Mouse (Mus musculus) limb, embryonic 13.5 days (tissue): ENCODE data around the gene Nedd8. TPM values are rescaled to one million over a fixed set of nuclear protein-coding genes. Genes with fewer than 3 reads are reported as not detected.

ENCODE experiments used
- ATAC-seq: fragments of 200-750 bp; cut with Nextera tagmentation; 2 replicates; pipeline ENCODE4 v1.8.0; 2017; ENCODE audit warnings: low read depth, moderate number of reproducible peaks, moderate TSS enrichment; ENCODE audit not compliant: low FRiP score
- H3K27ac ChIP-seq: fragments of 300-500 bp; sonication (generic); 2 replicates; pipeline ENCODE4 v1.5.1; 2015; ENCODE audit warnings: inconsistent platforms, mild to moderate bottlenecking, moderate library complexity
- H3K27me3 ChIP-seq: fragments of 300-500 bp; sonication (generic); 2 replicates; pipeline ENCODE4 v1.6.1; 2015; ENCODE audit warnings: mild to moderate bottlenecking, inconsistent platforms
- H3K36me3 ChIP-seq: fragments of 300-500 bp; sonication (generic); 2 replicates; pipeline ENCODE4 v1.6.1; 2015; ENCODE audit warnings: inconsistent platforms, mild to moderate bottlenecking, moderate library complexity
- H3K4me1 ChIP-seq: fragments of 300-500 bp; sonication (generic); 2 replicates; pipeline ENCODE4 v1.6.1; 2015; ENCODE audit warnings: inconsistent platforms
- H3K4me2 ChIP-seq: fragments of 300-500 bp; sonication (generic); replicated peaks from 2 replicates; pipeline ENCODE4 v1.6.1; 2015; ENCODE audit warnings: inconsistent platforms, mild to moderate bottlenecking, moderate library complexity
- H3K4me3 ChIP-seq: fragments of 300-500 bp; sonication (generic); 2 replicates; pipeline ENCODE4 v1.5.1; 2015; ENCODE audit warnings: moderate library complexity, mild to moderate bottlenecking, inconsistent platforms
- H3K9ac ChIP-seq: fragments of 300-500 bp; sonication (generic); 2 replicates; pipeline ENCODE4 v1.6.1; 2015; ENCODE audit warnings: mild to moderate bottlenecking, inconsistent platforms
- H3K9me3 ChIP-seq: fragments of 300-500 bp; sonication (generic); 2 replicates; pipeline ENCODE4 v1.6.1; 2016; ENCODE audit warnings: inconsistent platforms
- WGBS: fragments of 180-500 bp; shearing (Covaris S2); methylation state at CpG from one replicate; pipeline ENCODE4 v1.1.7; 2015; 5-methylcytosine and 5-hydroxymethylcytosine counted together
- polyA plus RNA-seq: library from polyadenylated mRNA; unstranded; fragments of >200 nt; fragmentation: Nextera tagmentation; extraction: Ambion mirVana; gene quantifications from 2 replicates; pipeline ENCODE4 v1.2.1, GENCODE M21; 2015

Gene Nedd8
- polyA plus RNA-seq, 1 experiment from 2014 or later, result 624 TPM

- no peak for ATAC-seq
- Histone ChIP-seq H3K27ac (no peak overlapping the region), H3K4me1 (0 out of 2 replicates have a peak, but pooled peaks cover 5% of the 10 kb centered on the region), H3K9me3 (no peaks in the 10 kb centered on the region), H3K36me3 (no peaks in the 10 kb centered on the region), H3K4me2 (no peak overlapping the region), H3K4me3 (no peak overlapping the region), H3K27me3 (no peaks in the 10 kb centered on the region), H3K9ac (no peak overlapping the region)
- 85% methylated on average over 8 of the region's 8 CpGs for WGBS
Measured at GRCm38 (mm10) chr14:55706051-55706600, 34.2 kb upstream of the Nedd8 start.

- WGBS, result 44% methylated on average over 6 of the region's 6 CpGs
Measured at GRCm38 (mm10) chr14:55702761-55703160, 30.8 kb upstream of the Nedd8 start.

GRCm38 (mm10) chr14:55701131-55701530 lies 29.2 kb upstream of the Nedd8 start:
- 64% methylated on average over 9 of the region's 9 CpGs for WGBS
- H3K27ac ChIP-seq, result no peak overlapping the region

More at GRCm38 (mm10) chr14:55702761-55703160, 30.8 kb upstream of the Nedd8 start:
- no peak overlapping the region for H3K4me3 ChIP-seq
- H3K27me3 ChIP-seq, result no peaks in the 10 kb centered on the region
- H3K36me3 ChIP-seq, result no peaks in the 10 kb centered on the region
- H3K4me1 ChIP-seq, result 0 out of 2 replicates have a peak, but pooled peaks cover 5% of the 10 kb centered on the region
- no peak overlapping the region for H3K27ac ChIP-seq
- no peak overlapping the region for H3K9ac ChIP-seq
- H3K4me2 ChIP-seq, result no peak overlapping the region
- ATAC-seq, result no peak
- H3K9me3 ChIP-seq, result no peaks in the 10 kb centered on the region

GRCm38 (mm10) chr14:55697226-55697625 lies 25.3 kb upstream of the Nedd8 start:
- Histone ChIP-seq H3K27ac (no peak overlapping the region), H3K4me2 (no peak overlapping the region), H3K4me1 (no peaks in the 10 kb centered on the region), H3K36me3 (no peaks in the 10 kb centered on the region), H3K4me3 (no peak overlapping the region), H3K27me3 (no peaks in the 10 kb centered on the region), H3K9ac (no peak overlapping the region), H3K9me3 (no peaks in the 10 kb centered on the region)
- ATAC-seq, result no peak
- 87% methylated on average over 4 of the region's 4 CpGs for WGBS

More at GRCm38 (mm10) chr14:55701131-55701530, 29.2 kb upstream of the Nedd8 start:
- Histone ChIP-seq H3K4me2 (no peak overlapping the region), H3K9me3 (no peaks in the 10 kb centered on the region), H3K27me3 (no peaks in the 10 kb centered on the region), H3K9ac (no peak overlapping the region), H3K36me3 (no peaks in the 10 kb centered on the region), H3K4me3 (no peak overlapping the region), H3K4me1 (0 out of 2 replicates have a peak, but pooled peaks cover 5% of the 10 kb centered on the region)
- no peak for ATAC-seq

GRCm38 (mm10) chr14:55689433-55689832 lies 17.5 kb upstream of the Nedd8 start:
- Histone ChIP-seq H3K4me1 (no peaks in the 10 kb centered on the region), H3K27me3 (no peaks in the 10 kb centered on the region), H3K36me3 (no peaks in the 10 kb centered on the region), H3K9ac (no peak overlapping the region), H3K4me2 (no peak overlapping the region), H3K9me3 (no peaks in the 10 kb centered on the region), H3K4me3 (no peak overlapping the region), H3K27ac (no peak overlapping the region)
- ATAC-seq, result no peak
- WGBS, result 75% methylated on average over 10 of the region's 10 CpGs

- Histone ChIP-seq H3K27me3 (no peaks in the 10 kb centered on the region), H3K27ac (peak overlapping the region; percentile 82; the same call in 1 of the 2 replicates), H3K4me3 (peak overlapping the region; percentile 78), H3K36me3 (peaks cover 34% of the 10 kb centered on the region), H3K9ac (peak overlapping the region; percentile 53), H3K9me3 (no peaks in the 10 kb centered on the region), H3K4me1 (peaks cover 10% of the 10 kb centered on the region), H3K4me2 (peak overlapping the region; percentile 81)
- ATAC-seq, result peak; percentile 32
- 8% methylated on average over 3 of the region's 3 CpGs for WGBS
Measured at GRCm38 (mm10) chr14:55682118-55682493, 10.2 kb upstream of the Nedd8 start.

- Histone ChIP-seq H3K36me3 (peaks cover 41% of the 10 kb centered on the region), H3K4me1 (peaks cover 10% of the 10 kb centered on the region), H3K4me3 (peak within 1 kb of the TSS; percentile 78), H3K9me3 (no peaks in the 10 kb centered on the region), H3K27me3 (no peaks in the 10 kb centered on the region), H3K4me2 (peak within 1 kb of the TSS; percentile 81), H3K27ac (peak within 1 kb of the TSS; percentile 82), H3K9ac (peak within 1 kb of the TSS; percentile 83)
- WGBS, result under 1% methylated on average over 66 of the region's 66 CpGs
- peak; percentile 97 for ATAC-seq
Measured at GRCm38 (mm10) chr14:55681160-55682117, 9.5 kb upstream of the Nedd8 start, which contains the start of gene Tinf2. TSS of gene Tinf2 (minus strand) at chr14:55681820.

- Histone ChIP-seq H3K27me3 (no peaks in the 10 kb centered on the region), H3K27ac (no peak overlapping the region), H3K4me3 (no peak overlapping the region), H3K4me2 (no peak overlapping the region), H3K36me3 (peaks cover 56% of the 10 kb centered on the region), H3K9ac (no peak overlapping the region), H3K4me1 (peaks cover 14% of the 10 kb centered on the region), H3K9me3 (no peaks in the 10 kb centered on the region)
- no peak for ATAC-seq
- 89% methylated on average over 4 of the region's 4 CpGs for WGBS
Measured at GRCm38 (mm10) chr14:55677615-55678014, 5.7 kb upstream of the Nedd8 start.

GRCm38 (mm10) chr14:55672741-55673060 lies 777 bp upstream of the Nedd8 start:
- Histone ChIP-seq H3K4me3 (peak overlapping the region; percentile 87), H3K4me2 (peak overlapping the region; percentile 94), H3K9ac (peak overlapping the region; percentile 91), H3K27me3 (no peaks in the 10 kb centered on the region), H3K36me3 (peaks cover 40% of the 10 kb centered on the region), H3K4me1 (peaks cover 17% of the 10 kb centered on the region), H3K9me3 (no peaks in the 10 kb centered on the region), H3K27ac (peak overlapping the region; percentile 91; the same call in 1 of the 2 replicates)
- 79% methylated on average over 7 of the region's 7 CpGs for WGBS
- no peak for ATAC-seq

GRCm38 (mm10) chr14:55671486-55671832 lies 465 bp downstream of the Nedd8 start:
- Histone ChIP-seq H3K36me3 (peaks cover 33% of the 10 kb centered on the region), H3K27ac (peak overlapping the region; percentile 91), H3K9ac (peak overlapping the region; percentile 91), H3K4me3 (peak overlapping the region; percentile 87), H3K9me3 (no peaks in the 10 kb centered on the region), H3K4me2 (peak overlapping the region; percentile 94), H3K27me3 (no peaks in the 10 kb centered on the region), H3K4me1 (peaks cover 17% of the 10 kb centered on the region)
- peak; percentile 55 for ATAC-seq
- WGBS, result under 1% methylated on average over 12 of the region's 12 CpGs

- H3K36me3 ChIP-seq, result peaks cover 48% of the 10 kb centered on the region
- WGBS, result 43% methylated on average over 2 of the region's 2 CpGs
- ATAC-seq, result peak; percentile 43; the same call in 1 of the 2 replicates
Measured at GRCm38 (mm10) chr14:55660636-55661035, 11.3 kb downstream of the Nedd8 start.

GRCm38 (mm10) chr14:55659960-55660573 lies 11.9 kb downstream of the Nedd8 start, which contains the start of gene Mdp1:
TSS of gene Mdp1 (minus strand) at chr14:55660508.
- H3K36me3 ChIP-seq, result peaks cover 46% of the 10 kb centered on the region

More at GRCm38 (mm10) chr14:55660636-55661035, 11.3 kb downstream of the Nedd8 start:
- Histone ChIP-seq H3K4me2 (peak overlapping the region; percentile 66), H3K27ac (peak overlapping the region; percentile 66; the same call in 1 of the 2 replicates), H3K9ac (peak overlapping the region; percentile 35; the same call in 1 of the 2 replicates), H3K27me3 (no peaks in the 10 kb centered on the region), H3K4me1 (peaks cover 18% of the 10 kb centered on the region), H3K4me3 (peak overlapping the region; percentile 65), H3K9me3 (no peaks in the 10 kb centered on the region)

More at GRCm38 (mm10) chr14:55659960-55660573, 11.9 kb downstream of the Nedd8 start, which contains the start of gene Mdp1:
- Histone ChIP-seq H3K9ac (peak within 1 kb of the TSS; percentile 78), H3K4me2 (peak within 1 kb of the TSS; percentile 66), H3K4me3 (peak within 1 kb of the TSS; percentile 65), H3K9me3 (no peaks in the 10 kb centered on the region), H3K27me3 (no peaks in the 10 kb centered on the region), H3K27ac (peak within 1 kb of the TSS; percentile 66), H3K4me1 (peaks cover 18% of the 10 kb centered on the region)
- under 1% methylated on average over 39 of the region's 39 CpGs for WGBS
- peak; percentile 92 for ATAC-seq
